In the genomic region with DNA sequence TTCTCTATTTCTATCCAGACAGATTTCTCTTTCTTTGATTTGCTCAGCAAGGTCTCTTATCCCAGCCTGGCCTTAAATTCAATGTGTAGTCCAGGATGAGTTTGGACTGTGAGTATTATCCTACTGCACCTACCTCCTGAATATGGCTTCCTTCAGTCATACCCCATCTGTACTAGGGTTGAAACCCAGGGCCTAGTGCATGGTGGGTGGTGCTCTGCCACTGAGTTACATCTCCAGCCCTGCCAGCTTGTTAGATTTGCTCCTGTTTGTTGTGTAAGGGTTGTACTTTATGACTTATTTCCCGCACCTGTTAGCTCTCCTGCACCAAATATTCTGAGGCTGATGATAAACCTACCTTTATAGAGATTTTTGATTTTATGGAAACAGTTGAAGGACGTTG, we compare ENCODE assay signal across 28 mouse cellular contexts.
"Had no signal": no experiment of that assay in that cellular context is flagged by ENCODE, and none has a peak within 500 bp of the region (broad histone marks: within the 10 kb centered on the region; RNA-seq: fewer than 3 reads in every experiment).

No protein-coding gene starts in this region.

- H3K27me3 ChIP-seq: embryonic facial prominence, embryonic 12.5 days; embryonic facial prominence, embryonic 13.5 days; embryonic facial prominence, embryonic 15.5 days; forebrain, embryonic 12.5 days; forebrain, embryonic 13.5 days; forebrain, embryonic 15.5 days had no signal

- H3K27ac ChIP-seq: embryonic facial prominence, embryonic 10.5 days; embryonic facial prominence, embryonic 12.5 days; embryonic facial prominence, embryonic 13.5 days; embryonic facial prominence, embryonic 15.5 days; forebrain, embryonic 10.5 days; forebrain, embryonic 12.5 days; forebrain, embryonic 13.5 days; forebrain, embryonic 15.5 days; gastrocnemius, adult 2 months had no signal

- ATAC-seq: forebrain, embryonic 13.5 days; forebrain, embryonic 14.5 days; forebrain, embryonic 15.5 days; forebrain, embryonic 16.5 days; forebrain, postnatal 0 days had no signal

- DNase-seq: cerebellum, adult 18-20 months; cerebellum, adult 2 months; cerebellum, adult 8-10 months; cerebellum, adult 9-10 months; cerebellum, adult 9-11 months; cerebellum, postnatal 10 days; cerebellum, postnatal 14 days; cerebellum, postnatal 25 days; cerebellum, postnatal 36 days; embryo, embryonic 11 days; forebrain, postnatal 0 days; gastrocnemius, adult 2 months; gastrocnemius, postnatal 10 days; gastrocnemius, postnatal 14 days; gastrocnemius, postnatal 25 days; gastrocnemius, postnatal 36 days; heart, adult 18-20 months had no signal

- H3K4me2 ChIP-seq: embryonic facial prominence, embryonic 12.5 days; embryonic facial prominence, embryonic 13.5 days; embryonic facial prominence, embryonic 15.5 days; forebrain, embryonic 12.5 days; forebrain, embryonic 13.5 days; forebrain, embryonic 15.5 days had no signal

- H3K9ac ChIP-seq: embryonic facial prominence, embryonic 12.5 days; embryonic facial prominence, embryonic 13.5 days; embryonic facial prominence, embryonic 15.5 days; forebrain, embryonic 12.5 days; forebrain, embryonic 13.5 days; forebrain, embryonic 15.5 days; forebrain, postnatal 0 days had no signal

- H3K4me3 ChIP-seq: embryonic facial prominence, embryonic 10.5 days; embryonic facial prominence, embryonic 12.5 days; embryonic facial prominence, embryonic 13.5 days; embryonic facial prominence, embryonic 15.5 days; erythroblast, embryonic 14.5 days; forebrain, embryonic 10.5 days; forebrain, embryonic 12.5 days; forebrain, embryonic 13.5 days; forebrain, embryonic 15.5 days; gastrocnemius, adult 2 months had no signal

- H3K9me3 ChIP-seq: embryonic facial prominence, embryonic 10.5 days; embryonic facial prominence, embryonic 12.5 days; embryonic facial prominence, embryonic 13.5 days; embryonic facial prominence, embryonic 15.5 days; forebrain, embryonic 10.5 days; forebrain, embryonic 12.5 days; forebrain, embryonic 13.5 days; forebrain, embryonic 15.5 days had no signal
